Mouse (Mus musculus) naive thymus-derived CD4-positive, alpha-beta T cell, adult 2 months (primary cell): ENCODE results near the gene Lgi4.

Experiments used
- DNase-seq: peaks from one replicate; pipeline ENCODE4 v3.0.0-alpha.2; 2011; ENCODE audit warnings: low read depth

Gene Lgi4

DNA sequence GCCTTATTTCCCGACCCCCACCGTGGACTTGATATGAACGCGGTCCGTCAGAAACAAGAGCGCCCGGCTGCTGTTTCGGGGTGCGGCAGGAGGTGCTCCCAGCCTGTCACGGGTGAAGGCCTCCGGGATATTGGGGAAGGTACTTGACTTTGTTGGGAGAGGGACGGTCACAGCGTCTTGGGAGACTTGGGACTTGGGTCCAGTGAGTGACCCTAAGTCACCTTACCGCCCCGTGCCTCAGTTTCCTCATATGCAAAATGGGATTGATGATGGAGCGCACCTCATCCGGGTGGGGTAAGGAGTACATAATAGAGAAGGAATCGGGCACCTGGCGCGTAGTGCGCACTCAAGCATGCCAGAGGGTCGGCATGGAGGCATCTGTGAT, 6.9 kb upstream of the Lgi4 start:
- DNase-seq, result no peak

DNA sequence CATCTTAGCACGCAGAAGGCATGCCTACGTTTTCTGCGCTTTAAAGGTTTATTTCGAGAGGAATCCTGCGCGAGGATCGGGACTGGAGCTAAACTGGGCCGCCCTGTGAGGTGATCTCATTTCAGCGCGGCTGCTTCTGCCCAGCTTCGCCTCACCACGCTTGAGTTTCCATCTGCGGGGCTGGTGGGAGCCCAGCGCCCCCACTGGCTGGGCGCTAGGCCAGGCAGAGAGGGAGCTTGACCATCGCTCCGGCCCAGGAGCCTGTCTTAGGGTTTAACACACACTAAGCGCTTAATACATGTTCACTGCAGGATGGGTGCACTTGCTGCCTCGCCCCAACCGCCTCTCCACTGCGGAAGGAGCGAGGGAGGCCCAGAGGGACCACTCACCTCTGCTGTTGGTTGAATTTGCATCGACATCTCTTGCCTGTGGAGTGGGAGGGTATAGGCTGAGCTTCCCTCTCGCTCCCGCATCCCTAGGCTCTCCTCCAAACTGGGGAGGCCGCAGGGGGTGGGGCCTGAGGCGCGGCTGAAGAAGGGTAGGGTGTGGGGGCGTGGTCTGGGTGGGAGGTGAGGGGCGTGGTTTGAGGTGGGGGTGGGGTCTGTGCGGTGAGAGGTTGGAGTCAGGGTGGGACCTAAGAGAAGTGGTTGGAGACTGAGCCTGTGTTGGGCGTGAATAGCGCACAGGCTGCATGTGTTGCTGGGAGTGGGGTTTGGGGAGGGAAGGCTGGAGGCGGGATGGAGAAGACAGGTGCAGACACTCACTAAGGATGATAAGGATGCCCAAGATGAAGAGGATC, 6.3 kb upstream of the Lgi4 start:
- peak; percentile 53 for DNase-seq

GRCm38 (mm10) chr7:31053882-31054447, 5.2 kb upstream of the Lgi4 start:
- DNase-seq, result no peak

GRCm38 (mm10) chr7:31054661-31055320, 4.4 kb upstream of the Lgi4 start:
- no peak for DNase-seq

DNA sequence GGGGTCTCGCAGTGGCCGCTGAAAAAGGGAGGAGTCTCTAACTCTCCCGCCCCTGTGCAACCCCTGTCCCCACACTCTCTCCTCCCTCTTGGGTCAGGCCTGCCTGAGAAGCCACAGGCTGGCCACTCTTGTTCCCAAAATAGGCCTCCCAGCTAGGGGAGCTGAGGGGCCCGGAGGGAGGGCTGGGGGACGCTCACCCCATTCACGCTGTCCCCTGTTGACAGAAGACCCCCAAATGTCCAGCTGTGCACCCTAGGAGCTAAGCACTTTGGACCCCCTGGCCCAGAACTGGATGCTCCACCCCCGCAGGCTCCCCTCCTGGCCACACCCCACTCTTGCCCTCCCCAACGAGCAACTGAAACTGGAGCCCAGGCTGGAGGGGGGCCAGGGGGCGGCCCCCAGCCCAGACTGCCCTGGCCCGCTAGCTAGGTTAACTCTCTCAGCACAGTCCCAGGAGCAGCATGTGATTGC, 3.8 kb upstream of the Lgi4 start:
- no peak for DNase-seq

DNA sequence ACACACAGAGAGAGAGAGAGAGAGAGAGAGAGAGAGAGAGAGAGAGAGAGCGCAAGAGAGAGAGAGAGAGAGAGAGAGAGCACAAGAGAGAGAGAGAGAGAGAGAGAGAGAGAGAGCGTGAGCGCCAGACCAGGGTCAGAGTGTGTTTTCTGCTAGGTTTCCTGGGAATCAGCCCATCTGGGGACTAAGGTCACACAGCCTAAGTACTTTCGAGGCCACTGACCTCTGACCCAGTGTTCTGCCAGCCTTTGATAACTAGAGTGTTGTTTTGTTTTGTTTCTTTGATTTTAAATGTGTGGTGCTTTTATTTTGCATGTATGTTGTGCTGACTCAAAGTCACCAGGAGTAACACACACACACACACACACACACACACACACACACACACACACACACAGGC, 3.3 kb upstream of the Lgi4 start:
- no peak for DNase-seq

DNA sequence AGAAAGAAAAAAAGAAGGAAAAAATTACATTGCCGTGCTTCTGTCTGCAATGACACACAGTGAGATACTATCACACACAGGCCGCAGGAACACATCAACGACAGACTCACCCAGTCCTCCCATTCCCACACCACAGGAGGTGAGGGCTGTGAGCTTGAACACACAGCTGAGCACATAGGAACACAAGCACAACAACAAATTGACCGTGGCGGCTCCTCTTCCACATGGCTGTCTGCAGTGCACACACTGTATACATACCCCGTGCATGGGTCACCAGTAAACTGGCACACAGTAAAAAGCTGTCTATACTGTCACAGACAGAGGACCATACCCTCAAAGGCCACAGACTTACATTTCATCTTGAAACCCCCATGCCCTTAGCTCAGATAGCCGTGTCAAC, 2.7 kb upstream of the Lgi4 start:
- no peak for DNase-seq

- DNase-seq, result no peak
These were observed 2.1 kb upstream of the Lgi4 start, which contains the start of gene Fxyd1 for GRCm38 (mm10) chr7:31057071-31057470. Gene Fxyd1 (minus strand): TSS chr7:31057199.

GRCm38 (mm10) chr7:31057730-31058129, 1.4 kb upstream of the Lgi4 start:
- no peak for DNase-seq

GRCm38 (mm10) chr7:31058211-31058610, 931 bp upstream of the Lgi4 start:
- no peak for DNase-seq

DNA sequence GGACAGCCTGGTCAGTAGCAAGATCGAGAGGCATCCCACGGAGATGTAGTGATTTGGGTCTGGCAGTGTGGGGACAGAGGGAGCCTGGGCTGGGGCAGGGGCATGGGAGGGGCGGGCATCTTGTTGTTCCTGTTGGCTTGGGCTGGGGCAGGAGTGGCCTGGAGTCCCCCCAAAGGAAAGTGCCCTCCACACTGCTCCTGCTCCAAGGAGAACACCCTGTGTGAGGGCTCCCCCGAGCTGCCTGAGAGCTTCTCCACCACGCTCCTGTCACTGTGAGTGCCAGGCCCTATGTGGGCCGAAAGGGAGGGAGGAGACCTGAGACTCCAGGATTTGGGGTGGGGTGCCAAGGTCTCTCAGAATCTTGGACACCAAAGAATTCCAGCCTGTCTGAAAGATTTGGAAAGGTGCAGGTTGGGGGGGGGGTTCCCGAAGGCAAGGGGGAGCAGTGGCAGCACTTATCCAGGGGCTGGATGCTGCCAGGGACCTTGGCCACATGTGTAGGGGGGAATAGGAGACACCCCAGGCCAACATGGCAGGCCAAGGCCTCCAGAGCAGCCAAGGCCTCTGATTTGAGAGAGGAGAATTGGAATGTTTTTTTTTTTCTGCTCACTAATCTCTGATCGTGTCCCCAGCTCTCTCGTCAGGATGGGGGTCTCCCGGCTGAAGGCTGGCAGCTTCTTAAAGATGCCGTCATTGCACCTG, 928 bp downstream of the Lgi4 start:
- no peak for DNase-seq

- no peak for DNase-seq
These were observed 1.5 kb downstream of the Lgi4 start for GRCm38 (mm10) chr7:31060621-31061010.

- no peak for DNase-seq
These were observed 4.0 kb downstream of the Lgi4 start for GRCm38 (mm10) chr7:31063074-31063560.

- no peak for DNase-seq
These were observed 8.7 kb downstream of the Lgi4 start for GRCm38 (mm10) chr7:31067836-31068235.

- DNase-seq, result no peak
These were observed 10.3 kb downstream of the Lgi4 start for GRCm38 (mm10) chr7:31069491-31069890.

GRCm38 (mm10) chr7:31070324-31070723, 11.2 kb downstream of the Lgi4 start:
- no peak for DNase-seq

DNA sequence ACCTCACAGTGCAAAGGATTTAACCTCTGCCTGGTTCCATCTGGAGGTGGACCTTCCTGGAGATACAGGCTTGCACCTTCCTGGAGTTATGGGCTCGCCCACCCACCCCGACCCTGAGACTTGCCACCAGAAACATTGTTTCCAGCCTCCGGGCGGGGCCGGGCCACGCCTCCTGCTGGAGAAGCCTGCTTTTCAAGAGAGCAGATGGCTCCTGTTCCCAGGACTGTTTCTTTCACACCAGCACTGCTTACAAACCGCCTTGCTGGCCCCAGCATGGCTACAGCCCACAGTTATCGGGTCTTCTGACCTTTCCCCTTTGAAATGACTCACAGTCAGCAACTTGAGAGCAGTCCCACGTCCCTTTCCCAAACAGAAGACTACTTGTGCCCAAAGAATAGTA, 13.2 kb downstream of the Lgi4 start:
- no peak for DNase-seq

DNA sequence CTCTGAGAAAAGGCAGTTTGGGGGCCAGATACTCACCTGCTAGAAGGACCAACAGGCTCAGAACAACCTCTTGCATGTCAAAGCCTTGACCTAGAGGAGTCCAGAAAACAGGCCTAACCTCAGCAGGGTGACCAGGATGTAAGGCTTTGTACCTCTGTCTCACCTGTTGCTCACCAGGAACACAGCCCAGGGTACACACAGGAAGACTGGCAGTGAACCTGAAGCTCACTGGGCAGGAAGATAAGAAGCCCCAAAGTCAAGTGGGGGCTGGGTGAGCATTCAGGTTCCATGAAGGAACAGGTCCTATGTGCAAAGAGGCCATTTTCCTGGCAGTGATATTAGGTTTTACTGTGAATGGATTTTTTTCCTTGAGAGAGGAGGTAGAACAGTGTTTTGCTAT, 14.4 kb downstream of the Lgi4 start:
- DNase-seq, result no peak

DNA sequence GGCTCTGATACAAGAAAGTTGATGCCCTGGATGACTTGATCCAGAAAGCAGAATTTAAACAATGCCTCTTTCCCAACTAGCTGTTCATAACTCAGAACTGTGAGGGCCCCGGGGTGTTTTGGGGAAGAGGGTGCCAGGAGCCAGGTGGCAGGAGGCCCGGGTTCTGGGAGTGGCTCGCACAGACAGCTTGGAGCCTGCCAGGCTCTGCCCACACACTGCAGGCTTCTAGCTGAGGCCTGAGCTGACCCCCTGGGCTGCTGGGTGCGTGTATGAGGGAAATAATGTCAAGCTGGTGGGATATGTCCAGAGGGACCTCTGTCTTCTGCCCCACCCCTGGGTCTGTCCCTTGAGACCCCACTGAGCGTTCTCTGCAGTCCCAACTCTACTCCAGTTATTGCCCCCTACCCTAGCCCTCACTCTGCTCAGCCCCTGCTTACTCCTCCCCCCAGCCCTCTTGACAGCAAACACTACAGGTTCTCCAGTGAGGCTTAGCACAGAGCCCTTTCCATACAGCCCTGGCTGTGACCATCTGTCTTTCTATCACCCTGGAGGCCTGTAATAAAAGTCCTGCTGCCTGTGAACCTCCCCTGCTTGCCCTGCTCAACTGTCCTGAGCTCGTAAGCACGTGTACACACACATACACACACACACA, 15.0 kb downstream of the Lgi4 start:
- DNase-seq, result no peak

DNA sequence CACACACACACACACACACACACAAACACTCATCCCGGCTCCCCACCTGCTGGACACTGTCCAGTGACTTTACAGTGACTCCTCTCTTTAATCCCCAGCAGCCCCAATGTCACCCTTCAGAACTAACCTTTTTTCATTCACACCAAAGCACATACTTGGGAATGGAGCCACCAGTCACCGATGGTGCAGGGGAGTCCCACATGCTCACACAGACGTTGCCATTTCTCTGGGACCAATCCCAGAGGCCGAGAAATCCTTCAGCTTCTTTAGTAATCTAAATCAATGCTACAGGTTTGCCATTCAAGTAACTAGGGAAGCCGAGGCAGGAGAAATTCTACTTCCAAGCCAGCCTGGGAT, 15.5 kb downstream of the Lgi4 start:
- DNase-seq, result no peak

DNA sequence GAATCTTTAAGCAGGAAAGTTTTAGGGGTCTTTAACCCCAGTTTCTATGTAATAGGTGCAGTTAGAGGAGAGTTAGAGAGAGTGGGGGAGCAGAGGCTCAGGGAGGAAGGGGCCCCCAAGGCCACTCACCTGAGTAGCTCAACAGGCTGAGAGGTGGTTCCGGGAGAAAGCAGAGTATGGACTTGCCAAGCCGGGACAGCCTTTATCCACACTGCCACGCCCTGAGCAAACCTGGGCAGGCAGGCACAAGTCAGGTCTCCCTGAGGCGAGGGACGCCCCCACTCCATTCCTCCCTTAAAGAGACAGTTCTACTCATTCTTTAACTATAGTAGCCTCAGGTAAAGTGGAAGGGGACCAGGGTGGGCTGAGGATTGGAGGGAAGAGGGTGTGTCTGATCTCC, 17.4 kb downstream of the Lgi4 start, which contains the start of gene Fxyd3:
Fxyd3 (minus strand) TSS at position 213 of the 400 bp plus-strand sequence.
- no peak for DNase-seq

GRCm38 (mm10) chr7:31077470-31077869, 18.3 kb downstream of the Lgi4 start:
- no peak for DNase-seq
